Mouse (Mus musculus): ENCODE data around the gene Gm136. TPM values are rescaled to one million over a fixed set of nuclear protein-coding genes. Genes with fewer than 3 reads are reported as not detected.
A peak's percentile ranks its signal among the peaks of the same experiment; 100 is the strongest.

Gm136 gene
- polyA plus RNA-seq, 1 experiment, result not detected

- TF ChIP-seq POLR2A (IDR thresholded peaks at IDR 0.05; ENCODE audit: borderline replicate concordance, extremely low read depth, low read depth, low read length) (no peak), CTCF (IDR thresholded peaks at IDR 0.05; ENCODE audit: insufficient read depth, low read length) (no peak)
- Histone ChIP-seq H3K4me1 (ENCODE audit: control insufficient read depth, insufficient read depth, low read length) (no peaks in the 10 kb centered on the region), H3K4me3 (replicated peaks; ENCODE audit: extremely low read depth, low read depth, low read length) (no peak overlapping the region)
- 86% methylated on average over 7 of the region's 7 CpGs for WGBS
- no peak for DNase-seq
Observed at GRCm38 (mm10) chr4:34720127-34720895, 35.8 kb downstream of the Gm136 start.

- WGBS, result 95% methylated on average over 12 of the region's 12 CpGs
- no peak for TF ChIP-seq POLR2A (IDR thresholded peaks at IDR 0.05; ENCODE audit: borderline replicate concordance, extremely low read depth, low read depth, low read length)
- TF ChIP-seq CTCF (IDR thresholded peaks at IDR 0.05; ENCODE audit: insufficient read depth, low read length), result no peak
- DNase-seq, result no peak
- Histone ChIP-seq H3K4me1 (ENCODE audit: control insufficient read depth, insufficient read depth, low read length) (no peaks in the 10 kb centered on the region), H3K4me3 (replicated peaks; ENCODE audit: extremely low read depth, low read depth, low read length) (no peak overlapping the region)
Observed at GRCm38 (mm10) chr4:34719421-34719820, 36.6 kb downstream of the Gm136 start.

GRCm38 (mm10) chr4:34715062-34715461, 41.0 kb downstream of the Gm136 start:
- no peak for DNase-seq
- Histone ChIP-seq H3K4me1 (ENCODE audit: control insufficient read depth, insufficient read depth, low read length) (no peaks in the 10 kb centered on the region), H3K4me3 (replicated peaks; ENCODE audit: extremely low read depth, low read depth, low read length) (no peak overlapping the region)
- TF ChIP-seq POLR2A (IDR thresholded peaks at IDR 0.05; ENCODE audit: borderline replicate concordance, extremely low read depth, low read depth, low read length), result no peak
- TF ChIP-seq CTCF (IDR thresholded peaks at IDR 0.05; ENCODE audit: insufficient read depth, low read length), result no peak
- 91% methylated on average over 1 of the region's 1 CpGs for WGBS

- H3K4me1 ChIP-seq (ENCODE audit: control insufficient read depth, insufficient read depth, low read length), result no peaks in the 10 kb centered on the region
- WGBS, result 60% methylated on average over 3 of the region's 3 CpGs
- no peak for TF ChIP-seq POLR2A (IDR thresholded peaks at IDR 0.05; ENCODE audit: borderline replicate concordance, extremely low read depth, low read depth, low read length)
- DNase-seq, result no peak
- H3K4me3 ChIP-seq (replicated peaks; ENCODE audit: extremely low read depth, low read depth, low read length), result no peak overlapping the region
Observed at GRCm38 (mm10) chr4:34708127-34708526, 47.9 kb downstream of the Gm136 start.

- no peak for DNase-seq
- TF ChIP-seq CTCF (IDR thresholded peaks at IDR 0.05; ENCODE audit: insufficient read depth, low read length) (no peak), POLR2A (IDR thresholded peaks at IDR 0.05; ENCODE audit: borderline replicate concordance, extremely low read depth, low read depth, low read length) (no peak)
- Histone ChIP-seq H3K4me3 (replicated peaks; ENCODE audit: extremely low read depth, low read depth, low read length) (no peak overlapping the region), H3K4me1 (ENCODE audit: control insufficient read depth, insufficient read depth, low read length) (no peaks in the 10 kb centered on the region)
- WGBS, result 72% methylated on average over 3 of the region's 3 CpGs
Observed at GRCm38 (mm10) chr4:34707248-34707647, 48.8 kb downstream of the Gm136 start.

- no peak overlapping the region for H3K4me3 ChIP-seq (replicated peaks; ENCODE audit: extremely low read depth, low read depth, low read length)
- H3K4me1 ChIP-seq (ENCODE audit: control insufficient read depth, insufficient read depth, low read length), result no peaks in the 10 kb centered on the region
- TF ChIP-seq POLR2A (IDR thresholded peaks at IDR 0.05; ENCODE audit: borderline replicate concordance, extremely low read depth, low read depth, low read length) (no peak), CTCF (IDR thresholded peaks at IDR 0.05; ENCODE audit: insufficient read depth, low read length) (no peak)
- WGBS, result 56% methylated on average over 4 of the region's 4 CpGs
- DNase-seq, result no peak
Observed at GRCm38 (mm10) chr4:34703029-34703428, 53.0 kb downstream of the Gm136 start.

GRCm38 (mm10) chr4:34702231-34702630, 53.8 kb downstream of the Gm136 start:
- 96% methylated on average over 11 of the region's 11 CpGs for WGBS
- no peak for TF ChIP-seq CTCF (IDR thresholded peaks at IDR 0.05; ENCODE audit: insufficient read depth, low read length)
- no peak for TF ChIP-seq POLR2A (IDR thresholded peaks at IDR 0.05; ENCODE audit: borderline replicate concordance, extremely low read depth, low read depth, low read length)

GRCm38 (mm10) chr4:34701528-34701927, 54.5 kb downstream of the Gm136 start:
- peak; percentile 44 for DNase-seq
- Histone ChIP-seq H3K4me1 (ENCODE audit: control insufficient read depth, insufficient read depth, low read length) (no peaks in the 10 kb centered on the region), H3K4me3 (replicated peaks; ENCODE audit: extremely low read depth, low read depth, low read length) (no peak overlapping the region)
- TF ChIP-seq POLR2A (IDR thresholded peaks at IDR 0.05; ENCODE audit: borderline replicate concordance, extremely low read depth, low read depth, low read length) (no peak), CTCF (IDR thresholded peaks at IDR 0.05; ENCODE audit: insufficient read depth, low read length) (peak; percentile 74)
- 32% methylated on average over 5 of the region's 5 CpGs for WGBS

More at GRCm38 (mm10) chr4:34702231-34702630, 53.8 kb downstream of the Gm136 start:
- DNase-seq, result no peak
- Histone ChIP-seq H3K4me1 (ENCODE audit: control insufficient read depth, insufficient read depth, low read length) (no peaks in the 10 kb centered on the region), H3K4me3 (replicated peaks; ENCODE audit: extremely low read depth, low read depth, low read length) (no peak overlapping the region)

Other genes with a start within 250 kb of the Gm136 start
- gene Akirin2, start 205.3 kb downstream of the Gm136 start, polyA plus RNA-seq (2012; rRNA removed), result 24.1 and 26.0 TPM in 2 replicates
- 8.8 and 18.4 TPM in 2 replicates for gene Orc3, start 141.3 kb downstream of the Gm136 start, polyA plus RNA-seq (2012; rRNA removed)
- gene Rars2, start 141.3 kb downstream of the Gm136 start, polyA plus RNA-seq (2012; rRNA removed), result 5.1 and 7.5 TPM in 2 replicates
- gene Slc35a1, start 68.8 kb downstream of the Gm136 start, polyA plus RNA-seq (2012; rRNA removed), result 8.1 and 11.7 TPM in 2 replicates
- 5.7 and 7.1 TPM in 2 replicates for gene Cfap206, start 26.1 kb downstream of the Gm136 start, polyA plus RNA-seq (2012; rRNA removed)
- gene Smim8, start 22.2 kb upstream of the Gm136 start, polyA plus RNA-seq (2012; rRNA removed), result 1.9 and 3.1 TPM in 2 replicates
- gene Zfp292, start 126.7 kb upstream of the Gm136 start, polyA plus RNA-seq (2012; rRNA removed), result 1.8 and 2.6 TPM in 2 replicates
- not detected in 2 replicates for gene Cga, start 137.5 kb upstream of the Gm136 start, polyA plus RNA-seq (2012; rRNA removed)

All from lung, adult 2 months (tissue).